Mouse (Mus musculus) cerebellum, adult 2 months (tissue): ENCODE data around the gene Galnt2. TPM values are rescaled to one million over a fixed set of nuclear protein-coding genes. Genes with fewer than 3 reads are reported as not detected.
A peak's percentile ranks its signal among the peaks of the same experiment; 100 is the strongest.

Source experiments
- DNase-seq, 2 experiments: peaks; one replicate each; pipeline ENCODE4 v3.0.0; 2021
- H3K27ac ChIP-seq: fragments of 200-500 bp; 2 replicates; pipeline ENCODE4 v1.5.1; 2012; ENCODE audit warnings: low read length, control low read depth, inconsistent platforms; ENCODE audit not compliant: insufficient read depth
- H3K27me3 ChIP-seq: fragments of 200-500 bp; 2 replicates; pipeline ENCODE4 v1.6.1; 2012; ENCODE audit warnings: inconsistent platforms, mild to moderate bottlenecking, low read length, moderate library complexity; ENCODE audit not compliant: control insufficient read depth, insufficient read depth
- H3K4me1 ChIP-seq: fragments of 200-500 bp; 2 replicates; pipeline ENCODE4 v1.6.1; 2011; ENCODE audit warnings: low read length; ENCODE audit not compliant: control insufficient read depth, insufficient read depth
- H3K4me3 ChIP-seq: fragments of 200-500 bp; replicated peaks from 2 replicates; pipeline ENCODE3; 2011; ENCODE audit warnings: mild to moderate bottlenecking, low read depth, low read length, control low read depth; ENCODE audit not compliant: insufficient read depth
- CTCF ChIP-seq: fragments of 200-500 bp; IDR thresholded peaks from 2 replicates; pipeline ENCODE4 v1.5.1; 2011; ENCODE audit warnings: low read depth, mild to moderate bottlenecking, control low read depth, low read length, moderate library complexity, borderline replicate concordance; ENCODE audit not compliant: insufficient read depth
- POLR2A ChIP-seq: fragments of 200-500 bp; IDR thresholded peaks from 2 replicates; pipeline ENCODE4 v1.6.1; 2011; ENCODE audit warnings: low read length, control low read depth, borderline replicate concordance; ENCODE audit not compliant: insufficient read depth
- WGBS: fragments of 180-500 bp; shearing (Covaris S2); methylation state at CpG from one replicate; pipeline ENCODE4 v1.1.7; 2018; 5-methylcytosine and 5-hydroxymethylcytosine counted together
- polyA plus RNA-seq: library from polyadenylated mRNA; depleted of rRNA; stranded (reverse); fragments of >200 nt; gene quantifications from 2 replicates; pipeline ENCODE4 v1.2.3, GENCODE M21; 2012

Gene Galnt2
- polyA plus RNA-seq, 1 experiment, result 23.8 TPM

DNA sequence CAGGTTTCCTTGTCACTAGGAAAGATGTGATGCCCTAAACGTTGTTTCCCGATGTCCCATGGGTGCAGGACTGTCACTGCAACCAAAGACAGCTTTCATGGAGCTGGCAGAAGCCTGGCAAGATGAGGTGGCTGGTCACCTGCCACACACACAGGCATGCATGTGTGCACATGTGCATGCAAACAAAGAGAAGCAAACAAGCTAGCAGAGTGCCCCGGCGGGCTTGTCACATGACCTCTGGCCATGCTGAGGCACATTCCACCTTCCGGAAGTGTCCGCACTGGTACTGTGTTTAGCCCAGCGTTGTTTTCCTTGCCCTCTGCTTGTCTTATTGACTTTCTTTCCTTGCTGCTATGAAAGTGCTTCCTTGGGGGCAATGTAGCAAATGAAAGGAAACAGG is 97.1 kb downstream of the Galnt2 start:
- Histone ChIP-seq H3K27me3 (no peaks in the 10 kb centered on the region), H3K4me1 (peaks cover 18% of the 10 kb centered on the region), H3K4me3 (no peak overlapping the region), H3K27ac (no peak overlapping the region)
- no peak for DNase-seq
- 86% methylated on average over 7 of the region's 7 CpGs for WGBS
- TF ChIP-seq POLR2A (no peak), CTCF (no peak)

DNA sequence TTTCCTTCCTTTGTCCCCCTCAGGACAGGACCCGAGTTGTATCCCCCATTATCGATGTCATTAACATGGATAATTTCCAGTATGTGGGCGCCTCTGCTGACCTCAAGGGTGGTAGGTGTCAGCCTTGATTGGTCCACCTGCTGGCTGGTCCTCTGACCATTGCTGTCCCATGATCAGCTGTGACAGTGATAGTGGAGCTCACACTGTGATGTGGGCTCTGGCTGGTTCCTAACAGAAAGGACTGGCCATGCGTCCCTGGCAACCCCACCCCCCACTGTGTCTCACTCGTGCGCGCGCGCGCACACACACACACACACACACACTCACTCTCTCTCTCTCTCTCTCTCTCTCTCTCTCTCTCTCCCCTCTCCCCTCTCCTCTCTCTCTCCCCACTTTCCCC is 98.5 kb downstream of the Galnt2 start:
- no peak overlapping the region for H3K4me3 ChIP-seq
- no peak overlapping the region for H3K27ac ChIP-seq
- H3K4me1 ChIP-seq, result peaks cover 18% of the 10 kb centered on the region
- H3K27me3 ChIP-seq, result no peaks in the 10 kb centered on the region
- TF ChIP-seq CTCF (no peak), POLR2A (no peak)
- WGBS, result 54% methylated on average over 10 of the region's 10 CpGs
- DNase-seq, result no peak

DNA sequence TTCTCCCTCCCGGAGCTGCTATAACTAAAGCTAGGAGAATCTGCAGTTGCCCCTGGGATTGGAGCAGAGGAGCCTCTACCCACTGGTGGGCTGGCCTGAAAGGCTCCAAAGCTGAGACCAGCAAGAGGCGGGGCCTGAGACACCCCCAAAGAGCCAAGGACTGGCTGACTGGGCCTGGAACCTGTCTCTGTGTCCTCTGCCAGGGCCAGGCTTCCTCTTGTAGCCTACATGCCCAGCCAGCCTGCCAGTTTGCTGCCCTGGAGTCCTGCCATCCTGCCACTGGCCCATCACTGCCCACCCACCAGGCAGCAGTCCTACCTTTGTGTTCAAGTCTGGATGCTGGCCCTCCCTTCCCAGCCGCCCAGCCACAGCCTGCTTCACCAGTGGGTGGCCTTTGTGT is 99.2 kb downstream of the Galnt2 start:
- 11% methylated on average over 2 of the region's 3 CpGs for WGBS
- peak; percentile 64 to 77 for DNase-seq
- H3K27ac ChIP-seq, result peak overlapping the region; percentile 11; the same call in 1 of the 2 replicates
- H3K27me3 ChIP-seq, result no peaks in the 10 kb centered on the region
- peaks cover 18% of the 10 kb centered on the region for H3K4me1 ChIP-seq
- no peak overlapping the region for H3K4me3 ChIP-seq
- TF ChIP-seq POLR2A (no peak), CTCF (no peak)

DNA sequence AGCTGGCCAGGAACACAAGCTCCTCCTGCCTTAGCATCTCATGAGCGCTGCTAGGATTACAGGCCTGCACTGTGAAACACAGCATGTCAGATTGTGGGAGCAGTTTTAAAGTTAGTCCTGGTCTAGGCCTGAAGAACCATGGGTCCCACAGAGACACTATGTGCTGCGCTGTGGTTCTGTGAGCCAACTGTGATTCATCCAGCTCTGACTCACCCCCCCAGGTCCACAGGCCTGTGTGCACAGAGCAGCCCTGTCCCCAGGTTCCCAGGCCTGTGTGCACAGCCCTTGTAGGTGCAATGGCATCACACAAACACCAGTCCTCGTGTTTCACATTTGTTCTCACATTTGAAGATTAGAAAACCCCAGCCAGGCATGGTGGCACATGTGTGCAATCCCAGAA is 99.9 kb downstream of the Galnt2 start:
- TF ChIP-seq CTCF, result no peak
- TF ChIP-seq POLR2A, result no peak
- H3K27ac ChIP-seq, result peak overlapping the region; percentile 11; the same call in 1 of the 2 replicates
- 53% methylated on average over 3 of the region's 3 CpGs for WGBS
- DNase-seq, result peak in 1 of 2 experiments; percentile 48
- peaks cover 18% of the 10 kb centered on the region for H3K4me1 ChIP-seq
- H3K27me3 ChIP-seq, result no peaks in the 10 kb centered on the region
- no peak overlapping the region for H3K4me3 ChIP-seq

DNA sequence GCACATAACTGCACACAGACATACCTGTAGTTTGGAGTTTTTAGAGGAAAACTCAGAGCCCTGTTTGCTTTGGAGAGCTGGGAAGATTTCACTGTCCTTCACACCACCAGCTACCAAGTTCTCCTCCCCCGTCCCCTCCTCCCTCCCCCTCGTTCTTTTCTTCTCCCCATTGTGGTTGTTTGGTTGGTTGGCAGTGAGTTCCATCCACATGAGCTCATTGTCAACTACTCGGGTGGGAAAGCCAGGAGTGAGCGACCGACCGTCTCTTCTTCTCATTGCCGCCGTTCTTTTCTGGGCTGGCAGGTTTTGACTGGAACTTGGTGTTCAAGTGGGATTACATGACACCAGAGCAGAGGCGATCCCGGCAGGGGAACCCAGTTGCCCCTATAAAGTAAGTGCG is 100.5 kb downstream of the Galnt2 start:
- no peak for DNase-seq
- Histone ChIP-seq H3K4me3 (no peak overlapping the region), H3K4me1 (peaks cover 18% of the 10 kb centered on the region), H3K27ac (no peak overlapping the region), H3K27me3 (no peaks in the 10 kb centered on the region)
- WGBS, result 70% methylated on average over 11 of the region's 11 CpGs
- TF ChIP-seq POLR2A, result no peak
- TF ChIP-seq CTCF, result no peak

DNA sequence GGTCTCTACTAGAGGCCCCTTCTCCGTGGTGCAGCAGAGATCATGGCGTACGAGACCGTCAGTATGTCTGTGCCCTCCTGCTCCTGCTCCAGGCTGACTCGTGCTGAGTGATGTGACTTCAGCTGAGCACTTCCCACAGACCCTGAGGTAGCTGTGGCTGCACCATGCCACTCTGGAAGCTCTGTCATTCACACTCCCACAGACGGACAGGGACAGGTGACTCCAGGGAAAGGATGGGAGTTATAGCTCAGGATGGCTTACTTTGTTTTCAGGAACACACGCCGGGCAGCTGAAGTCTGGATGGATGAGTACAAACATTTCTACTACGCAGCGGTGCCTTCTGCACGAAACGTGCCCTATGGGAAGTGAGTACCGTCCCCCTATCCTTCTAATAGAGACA is 105.1 kb downstream of the Galnt2 start:
- no peak for TF ChIP-seq POLR2A
- no peak for TF ChIP-seq CTCF
- 94% methylated on average over 13 of the region's 13 CpGs for WGBS
- Histone ChIP-seq H3K4me1 (peaks cover 8% of the 10 kb centered on the region; the same call in 1 of the 2 replicates), H3K27ac (no peak overlapping the region), H3K27me3 (no peaks in the 10 kb centered on the region), H3K4me3 (no peak overlapping the region)
- no peak for DNase-seq

DNA sequence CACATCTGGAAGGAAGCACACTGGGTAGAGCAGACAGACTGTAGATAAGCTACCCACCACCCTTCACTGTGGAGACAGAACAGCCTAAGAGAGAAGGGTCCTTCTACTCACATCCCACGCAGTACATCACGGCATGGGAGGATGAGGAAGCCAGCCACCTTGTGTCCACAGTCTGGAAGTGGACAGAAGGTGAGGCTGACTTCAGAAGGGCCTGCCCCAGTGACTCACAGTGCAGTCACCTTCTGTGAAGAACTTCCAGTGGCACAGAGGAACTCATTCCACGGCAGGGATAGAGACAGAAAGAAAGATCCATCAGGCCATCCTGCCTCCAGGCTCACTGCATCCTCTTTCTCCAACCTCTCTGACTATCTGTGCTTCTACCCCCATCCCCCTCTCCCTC is 108.6 kb downstream of the Galnt2 start:
- WGBS, result 60% methylated on average over 3 of the region's 3 CpGs
- no peak for DNase-seq

DNA sequence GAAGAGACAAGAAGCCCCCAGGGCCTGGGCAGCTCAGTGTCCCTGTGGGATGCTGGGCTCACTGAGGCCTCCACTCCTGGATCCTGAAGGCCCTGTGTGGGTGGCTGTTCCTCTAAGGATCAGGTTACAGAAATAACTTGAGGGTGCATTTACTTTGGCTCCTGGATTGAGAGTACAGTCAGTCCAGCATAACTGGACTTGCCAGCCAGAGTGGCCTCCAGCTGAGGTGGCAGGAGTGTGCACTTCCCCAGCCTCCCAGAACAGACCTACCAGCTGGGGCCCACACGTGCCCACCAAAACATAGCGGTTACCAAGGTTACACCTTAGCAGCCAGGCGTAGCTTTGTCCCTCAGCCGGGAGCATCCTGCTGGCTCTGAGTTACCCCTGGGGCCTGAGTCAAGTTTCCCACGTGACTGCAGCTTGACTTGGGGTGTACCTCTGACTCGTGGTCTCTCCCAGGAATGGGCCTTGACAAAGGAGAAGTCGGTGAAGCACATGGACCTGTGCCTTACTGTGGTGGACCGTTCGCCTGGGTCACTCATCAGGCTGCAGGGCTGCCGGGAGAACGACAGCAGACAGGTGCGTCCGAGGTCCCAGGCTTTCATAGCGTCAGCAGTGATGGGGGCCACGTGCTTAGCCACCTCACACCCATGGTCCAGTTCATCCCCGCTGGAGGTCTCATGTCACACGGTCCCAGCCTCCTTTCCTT is 109.3 kb downstream of the Galnt2 start:
- DNase-seq, result no peak
- H3K27me3 ChIP-seq, result no peaks in the 10 kb centered on the region
- H3K27ac ChIP-seq, result no peak overlapping the region
- no peak overlapping the region for H3K4me3 ChIP-seq
- TF ChIP-seq POLR2A, result no peak
- no peak for TF ChIP-seq CTCF
- 43% methylated on average over 17 of the region's 17 CpGs for WGBS
- 0 out of 2 replicates have a peak, but pooled peaks cover 6% of the 10 kb centered on the region for H3K4me1 ChIP-seq

More for the DNA sequence above, 108.6 kb downstream of the Galnt2 start:
- TF ChIP-seq POLR2A (no peak), CTCF (no peak)
- no peaks in the 10 kb centered on the region for H3K27me3 ChIP-seq
- H3K27ac ChIP-seq, result no peak overlapping the region
- H3K4me3 ChIP-seq, result no peak overlapping the region
- 0 out of 2 replicates have a peak, but pooled peaks cover 6% of the 10 kb centered on the region for H3K4me1 ChIP-seq
